Mouse (Mus musculus): Measurements from ENCODE around the gene Supt7l.

- TF ChIP-seq CTCF (conservative IDR thresholded peaks at IDR 0.05; ENCODE audit: low read length): no peak
- no peak for TF ChIP-seq NANOG (IDR thresholded peaks at IDR 0.05; ENCODE audit: borderline replicate concordance, low read length)
- TF ChIP-seq POU5F1 (IDR thresholded peaks at IDR 0.05; ENCODE audit: borderline replicate concordance, low read length): no peak
These were observed 39.7 kb downstream of the Supt7l start for GRCm38 (mm10) chr5:31487889-31488288.
